Mouse (Mus musculus) midbrain, embryonic 16.5 days (tissue): ENCODE results near the gene Hacl1. TPM values are rescaled to one million over a fixed set of nuclear protein-coding genes. Genes with fewer than 3 reads are reported as not detected.

Experiments
- ATAC-seq: fragments of 200-750 bp; cut with Nextera tagmentation; 2 replicates; pipeline ENCODE4 v1.8.0; 2017; ENCODE audit warnings: moderate TSS enrichment
- H3K27ac ChIP-seq: fragments of 300-500 bp; sonication (generic); 2 replicates; pipeline ENCODE4 v1.5.1; 2014; ENCODE audit warnings: mild to moderate bottlenecking, low read length, mixed read lengths
- H3K27me3 ChIP-seq: fragments of 300-500 bp; sonication (generic); 2 replicates; pipeline ENCODE4 v1.6.1; 2014; ENCODE audit warnings: low read depth, low read length, mixed read lengths; ENCODE audit not compliant: control insufficient read depth, insufficient read depth
- H3K36me3 ChIP-seq: fragments of 300-500 bp; sonication (generic); 2 replicates; pipeline ENCODE4 v1.6.1; 2014; ENCODE audit warnings: mild to moderate bottlenecking, low read length, moderate library complexity, mixed read lengths; ENCODE audit not compliant: control insufficient read depth, insufficient read depth
- H3K4me1 ChIP-seq: fragments of 300-500 bp; sonication (generic); 2 replicates; pipeline ENCODE4 v1.6.1; 2014; ENCODE audit warnings: mild to moderate bottlenecking, low read length, mixed read lengths; ENCODE audit not compliant: control insufficient read depth, insufficient read depth
- H3K4me2 ChIP-seq: fragments of 300-500 bp; sonication (generic); 2 replicates; pipeline ENCODE4 v1.6.1; 2014; ENCODE audit warnings: mild to moderate bottlenecking, low read length, mixed read lengths
- H3K4me3 ChIP-seq: fragments of 300-500 bp; sonication (generic); 2 replicates; pipeline ENCODE4 v1.5.1; 2014; ENCODE audit warnings: low read depth, mild to moderate bottlenecking, low read length, moderate library complexity, mixed read lengths
- H3K9ac ChIP-seq: fragments of 300-500 bp; sonication (generic); 2 replicates; pipeline ENCODE4 v1.6.1; 2014; ENCODE audit warnings: low read depth, low read length, mixed read lengths
- H3K9me3 ChIP-seq: fragments of 300-500 bp; sonication (generic); replicated peaks from 2 replicates; pipeline ENCODE4 v1.6.1; 2014; ENCODE audit warnings: mild to moderate bottlenecking, low read length, mixed read lengths; ENCODE audit not compliant: control insufficient read depth, poor library complexity, severe bottlenecking
- WGBS: fragments of 180-500 bp; shearing (Covaris S2); extraction: QIAGEN DNeasy Blood & Tissue Kit; methylation state at CpG from one replicate; pipeline ENCODE4 v1.1.7; 2014; 5-methylcytosine and 5-hydroxymethylcytosine counted together
- polyA plus RNA-seq: library from polyadenylated mRNA; unstranded; fragments of >200 nt; fragmentation: Nextera tagmentation; extraction: Ambion mirVana; gene quantifications from 2 replicates; pipeline ENCODE4 v1.2.1, GENCODE M21; 2015

Gene Hacl1
- polyA plus RNA-seq, 1 experiment from 2014 or later = 10.6 TPM

- WGBS = 94% methylated on average over 4 of the region's 4 CpGs
- no peaks in the 10 kb centered on the region for H3K27me3 ChIP-seq
- ATAC-seq = no peak
Measured at GRCm38 (mm10) chr14:31597446-31597845, 43.6 kb downstream of the Hacl1 start.

GRCm38 (mm10) chr14:31596408-31596807 is 44.7 kb downstream of the Hacl1 start:
- no peak overlapping the region for H3K9ac ChIP-seq
- H3K27ac ChIP-seq = no peak overlapping the region
- no peak for ATAC-seq
- no peaks in the 10 kb centered on the region for H3K27me3 ChIP-seq
- H3K4me2 ChIP-seq = no peak overlapping the region
- H3K36me3 ChIP-seq = no peaks in the 10 kb centered on the region
- WGBS = 85% methylated on average over 7 of the region's 7 CpGs
- no peak overlapping the region for H3K4me3 ChIP-seq
- H3K9me3 ChIP-seq = no peaks in the 10 kb centered on the region
- no peaks in the 10 kb centered on the region for H3K4me1 ChIP-seq

More at GRCm38 (mm10) chr14:31597446-31597845, 43.6 kb downstream of the Hacl1 start:
- Histone ChIP-seq H3K27ac (no peak overlapping the region), H3K4me1 (no peaks in the 10 kb centered on the region), H3K4me3 (no peak overlapping the region), H3K9ac (no peak overlapping the region), H3K9me3 (no peaks in the 10 kb centered on the region), H3K4me2 (no peak overlapping the region), H3K36me3 (no peaks in the 10 kb centered on the region)

GRCm38 (mm10) chr14:31594693-31595092 is 46.4 kb downstream of the Hacl1 start:
- Histone ChIP-seq H3K4me3 (no peak overlapping the region), H3K27me3 (no peaks in the 10 kb centered on the region), H3K36me3 (no peaks in the 10 kb centered on the region), H3K4me2 (no peak overlapping the region), H3K9ac (no peak overlapping the region), H3K9me3 (0 out of 2 replicates have a peak, but pooled peaks cover 2% of the 10 kb centered on the region), H3K27ac (no peak overlapping the region), H3K4me1 (no peaks in the 10 kb centered on the region)
- ATAC-seq = no peak
- 75% methylated on average over 3 of the region's 3 CpGs for WGBS

- no peak overlapping the region for H3K4me2 ChIP-seq
- H3K27ac ChIP-seq = no peak overlapping the region
- H3K9ac ChIP-seq = no peak overlapping the region
- no peak overlapping the region for H3K4me3 ChIP-seq
- H3K9me3 ChIP-seq = 0 out of 2 replicates have a peak, but pooled peaks cover 2% of the 10 kb centered on the region
- H3K4me1 ChIP-seq = no peaks in the 10 kb centered on the region
- H3K36me3 ChIP-seq = no peaks in the 10 kb centered on the region
- ATAC-seq = no peak
- H3K27me3 ChIP-seq = no peaks in the 10 kb centered on the region
- WGBS = 86% methylated on average over 2 of the region's 2 CpGs
Measured at GRCm38 (mm10) chr14:31593036-31593435, 48.0 kb downstream of the Hacl1 start.

- Histone ChIP-seq H3K4me1 (no peaks in the 10 kb centered on the region), H3K27ac (no peak within 1 kb of the TSS), H3K4me2 (no peak within 1 kb of the TSS), H3K9me3 (0 out of 2 replicates have a peak, but pooled peaks cover 2% of the 10 kb centered on the region), H3K4me3 (no peak within 1 kb of the TSS), H3K36me3 (no peaks in the 10 kb centered on the region), H3K27me3 (no peaks in the 10 kb centered on the region), H3K9ac (no peak within 1 kb of the TSS)
- 84% methylated on average over 3 of the region's 3 CpGs for WGBS
- ATAC-seq = no peak
Measured at GRCm38 (mm10) chr14:31591243-31591642, 49.8 kb downstream of the Hacl1 start, which contains the start of gene Colq. Gene Colq, minus strand, starts transcription at chr14:31591343.

GRCm38 (mm10) chr14:31586451-31586850 is 54.6 kb downstream of the Hacl1 start:
- ATAC-seq = no peak
- Histone ChIP-seq H3K27ac (no peak overlapping the region), H3K36me3 (no peaks in the 10 kb centered on the region), H3K4me3 (no peak overlapping the region), H3K4me1 (no peaks in the 10 kb centered on the region), H3K9me3 (0 out of 2 replicates have a peak, but pooled peaks cover 2% of the 10 kb centered on the region), H3K4me2 (no peak overlapping the region), H3K27me3 (no peaks in the 10 kb centered on the region), H3K9ac (no peak overlapping the region)
- WGBS = 81% methylated on average over 8 of the region's 8 CpGs

GRCm38 (mm10) chr14:31583082-31583481 is 58.0 kb downstream of the Hacl1 start:
- Histone ChIP-seq H3K9ac (no peak overlapping the region), H3K36me3 (no peaks in the 10 kb centered on the region), H3K9me3 (no peaks in the 10 kb centered on the region), H3K4me1 (no peaks in the 10 kb centered on the region), H3K27ac (no peak overlapping the region), H3K27me3 (no peaks in the 10 kb centered on the region), H3K4me3 (no peak overlapping the region), H3K4me2 (no peak overlapping the region)
- ATAC-seq = no peak
- 94% methylated on average over 7 of the region's 9 CpGs for WGBS

GRCm38 (mm10) chr14:31577966-31578735 is 62.9 kb downstream of the Hacl1 start:
- ATAC-seq = no peak
- no peaks in the 10 kb centered on the region for H3K36me3 ChIP-seq
- no peaks in the 10 kb centered on the region for H3K27me3 ChIP-seq
- WGBS = 66% methylated on average over 9 of the region's 9 CpGs
- H3K4me1 ChIP-seq = no peaks in the 10 kb centered on the region
- H3K27ac ChIP-seq = no peak overlapping the region
- no peaks in the 10 kb centered on the region for H3K9me3 ChIP-seq
- H3K4me2 ChIP-seq = no peak overlapping the region
- no peak overlapping the region for H3K4me3 ChIP-seq
- no peak overlapping the region for H3K9ac ChIP-seq

- no peaks in the 10 kb centered on the region for H3K9me3 ChIP-seq
- ATAC-seq = no peak
- H3K4me1 ChIP-seq = no peaks in the 10 kb centered on the region
- H3K4me3 ChIP-seq = no peak overlapping the region
- no peak overlapping the region for H3K27ac ChIP-seq
- H3K27me3 ChIP-seq = no peaks in the 10 kb centered on the region
- H3K4me2 ChIP-seq = no peak overlapping the region
- no peaks in the 10 kb centered on the region for H3K36me3 ChIP-seq
- no peak overlapping the region for H3K9ac ChIP-seq
- 72% methylated on average over 10 of the region's 10 CpGs for WGBS
Measured at GRCm38 (mm10) chr14:31576846-31577697, 64.0 kb downstream of the Hacl1 start.
